Mouse (Mus musculus) hindbrain, embryonic 13.5 days (tissue): ENCODE measurements around the gene Ergic1. TPM values are rescaled to one million over a fixed set of nuclear protein-coding genes. Genes with fewer than 3 reads are reported as not detected.

ENCODE experiments used
- ATAC-seq: fragments of 200-750 bp; cut with Nextera tagmentation; 2 replicates; pipeline ENCODE4 v1.8.0; 2017; ENCODE audit warnings: moderate TSS enrichment; ENCODE audit not compliant: low FRiP score
- H3K27ac ChIP-seq: fragments of 300-500 bp; sonication (generic); 2 replicates; pipeline ENCODE4 v1.5.1; 2015; ENCODE audit warnings: inconsistent platforms, mild to moderate bottlenecking, moderate library complexity
- H3K27me3 ChIP-seq: fragments of 300-500 bp; sonication (generic); 2 replicates; pipeline ENCODE4 v1.6.1; 2015; ENCODE audit warnings: mild to moderate bottlenecking, inconsistent platforms
- H3K36me3 ChIP-seq: fragments of 300-500 bp; sonication (generic); 2 replicates; pipeline ENCODE4 v1.6.1; 2015; ENCODE audit warnings: mild to moderate bottlenecking, inconsistent platforms
- H3K4me1 ChIP-seq: fragments of 300-500 bp; sonication (generic); replicated peaks from 2 replicates; pipeline ENCODE4 v1.6.1; 2015; ENCODE audit warnings: inconsistent platforms
- H3K4me2 ChIP-seq: fragments of 300-500 bp; sonication (generic); 2 replicates; pipeline ENCODE4 v1.6.1; 2015; ENCODE audit warnings: inconsistent platforms, mild to moderate bottlenecking, moderate library complexity
- H3K4me3 ChIP-seq: fragments of 300-500 bp; sonication (generic); 2 replicates; pipeline ENCODE4 v1.5.1; 2015; ENCODE audit warnings: mild to moderate bottlenecking, inconsistent platforms
- H3K9ac ChIP-seq: fragments of 300-500 bp; sonication (generic); 2 replicates; pipeline ENCODE4 v1.6.1; 2015; ENCODE audit warnings: mild to moderate bottlenecking, inconsistent platforms
- H3K9me3 ChIP-seq: fragments of 300-500 bp; sonication (generic); 2 replicates; pipeline ENCODE4 v1.6.1; 2016; ENCODE audit warnings: inconsistent platforms
- WGBS: fragments of 180-500 bp; shearing (Covaris S2); methylation state at CpG from one replicate; pipeline ENCODE4 v1.1.7; 2015; 5-methylcytosine and 5-hydroxymethylcytosine counted together
- polyA plus RNA-seq: library from polyadenylated mRNA; unstranded; fragments of >200 nt; fragmentation: Nextera tagmentation; extraction: Ambion mirVana; gene quantifications from 2 replicates; pipeline ENCODE4 v1.2.1, GENCODE M21; 2015

Gene Ergic1
- polyA plus RNA-seq, 1 experiment from 2014 or later = 86.8 TPM

GRCm38 (mm10) chr17:26662204-26662603 is 100.9 kb downstream of the Ergic1 start:
- ATAC-seq = no peak
- 87% methylated on average over 5 of the region's 5 CpGs for WGBS
- H3K4me3 ChIP-seq = no peak overlapping the region

DNA sequence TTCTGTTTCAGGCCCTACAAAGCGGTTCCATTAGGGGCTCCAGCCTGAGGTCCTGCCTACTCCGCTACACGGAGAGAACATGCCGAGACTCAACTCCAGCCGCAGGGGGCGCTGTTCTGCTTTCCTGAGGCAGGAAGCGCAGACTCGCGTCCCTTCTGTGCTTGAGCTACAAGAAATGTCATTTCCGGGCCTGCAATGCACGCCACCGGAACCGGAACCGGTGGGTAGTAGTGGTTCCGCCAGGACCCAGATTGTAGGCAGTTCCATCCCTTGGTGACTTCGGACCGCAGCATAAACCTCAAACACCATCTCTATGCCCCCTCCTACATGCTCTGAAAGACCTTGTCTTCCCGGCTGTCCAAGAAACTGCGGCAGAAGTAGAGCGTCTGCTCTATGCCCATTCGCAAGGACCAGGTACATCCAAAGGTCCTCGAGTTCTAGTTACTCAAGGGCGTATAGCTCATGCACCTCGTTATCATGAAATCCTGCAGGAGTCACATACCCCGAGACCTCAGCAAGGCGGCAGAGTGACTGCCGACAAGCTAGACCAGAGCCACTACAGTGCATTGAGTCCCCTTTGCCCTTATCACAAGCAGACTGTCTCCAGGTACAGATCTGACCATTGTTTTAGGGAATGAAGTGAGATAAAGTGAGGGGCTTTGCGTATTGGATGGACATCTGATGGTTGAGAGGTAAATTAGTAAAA is 101.8 kb downstream of the Ergic1 start, which contains the start of gene Atp6v0e:
Gene Atp6v0e, plus strand, starts transcription at position 254 of the 706 bp plus-strand sequence.
- H3K4me1 ChIP-seq = peaks cover 27% of the 10 kb centered on the region
- H3K36me3 ChIP-seq = no peaks in the 10 kb centered on the region
- no peaks in the 10 kb centered on the region for H3K9me3 ChIP-seq
- H3K9ac ChIP-seq = peak within 1 kb of the TSS; percentile 83
- WGBS = 1% methylated on average over 28 of the region's 28 CpGs
- H3K27me3 ChIP-seq = 0 out of 2 replicates have a peak, but pooled peaks cover 12% of the 10 kb centered on the region
- peak within 1 kb of the TSS; percentile 69 for H3K4me3 ChIP-seq
- peak within 1 kb of the TSS; percentile 97 for H3K4me2 ChIP-seq
- ATAC-seq = peak; percentile 92
- peak within 1 kb of the TSS; percentile 82 for H3K27ac ChIP-seq

More at GRCm38 (mm10) chr17:26662204-26662603, 100.9 kb downstream of the Ergic1 start:
- Histone ChIP-seq H3K9me3 (no peaks in the 10 kb centered on the region), H3K4me2 (no peak overlapping the region), H3K36me3 (peaks cover 6% of the 10 kb centered on the region), H3K27ac (no peak overlapping the region), H3K27me3 (0 out of 2 replicates have a peak, but pooled peaks cover 12% of the 10 kb centered on the region), H3K4me1 (peaks cover 27% of the 10 kb centered on the region), H3K9ac (no peak overlapping the region)

GRCm38 (mm10) chr17:26665600-26665999 is 104.3 kb downstream of the Ergic1 start:
- 84% methylated on average over 4 of the region's 4 CpGs for WGBS
- Histone ChIP-seq H3K27me3 (0 out of 2 replicates have a peak, but pooled peaks cover 12% of the 10 kb centered on the region), H3K36me3 (no peaks in the 10 kb centered on the region), H3K4me2 (no peak overlapping the region), H3K4me3 (no peak overlapping the region), H3K9ac (no peak overlapping the region), H3K4me1 (peaks cover 14% of the 10 kb centered on the region), H3K9me3 (no peaks in the 10 kb centered on the region), H3K27ac (no peak overlapping the region)
- ATAC-seq = no peak

GRCm38 (mm10) chr17:26671268-26671667 is 110.0 kb downstream of the Ergic1 start:
- H3K4me3 ChIP-seq = no peak overlapping the region

DNA sequence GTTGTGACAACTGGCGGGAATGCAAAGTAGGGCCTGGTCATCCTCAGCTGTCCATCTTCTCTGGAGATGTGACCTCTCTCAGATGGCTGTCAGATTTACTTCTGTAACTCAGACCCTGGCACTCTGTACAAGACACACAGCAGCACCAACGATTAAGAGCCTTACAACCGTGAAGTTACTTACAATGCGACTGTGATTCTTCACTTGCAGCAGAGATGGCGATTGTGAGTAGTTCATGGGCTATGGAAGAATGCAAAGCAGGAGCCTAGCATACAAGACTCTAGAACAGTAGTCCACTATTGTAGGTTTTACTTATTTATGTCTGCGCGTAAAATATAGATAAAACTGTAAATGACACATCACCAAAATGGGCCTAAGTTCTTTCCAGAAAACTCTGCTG is 114.6 kb downstream of the Ergic1 start:
- peak overlapping the region; percentile 87; the same call in 1 of the 2 replicates for H3K9ac ChIP-seq
- peak overlapping the region; percentile 87 for H3K27ac ChIP-seq
- peak overlapping the region; percentile 78 for H3K4me2 ChIP-seq
- H3K27me3 ChIP-seq = peaks cover 11% of the 10 kb centered on the region; the same call in 1 of the 2 replicates
- 27% methylated on average over 7 of the region's 7 CpGs for WGBS
- peaks cover 30% of the 10 kb centered on the region for H3K4me1 ChIP-seq
- peak; percentile 62 for ATAC-seq
- H3K4me3 ChIP-seq = peak overlapping the region; percentile 79
- H3K36me3 ChIP-seq = peaks cover 10% of the 10 kb centered on the region
- H3K9me3 ChIP-seq = no peaks in the 10 kb centered on the region

More at GRCm38 (mm10) chr17:26671268-26671667, 110.0 kb downstream of the Ergic1 start:
- H3K9ac ChIP-seq = no peak overlapping the region
- H3K27ac ChIP-seq = no peak overlapping the region
- 53% methylated on average over 4 of the region's 4 CpGs for WGBS
- no peaks in the 10 kb centered on the region for H3K9me3 ChIP-seq
- no peaks in the 10 kb centered on the region for H3K36me3 ChIP-seq
- H3K4me1 ChIP-seq = peaks cover 4% of the 10 kb centered on the region; the same call in 1 of the 2 replicates
- H3K4me2 ChIP-seq = no peak overlapping the region
- H3K27me3 ChIP-seq = peaks cover 13% of the 10 kb centered on the region; the same call in 1 of the 2 replicates
- no peak for ATAC-seq

DNA sequence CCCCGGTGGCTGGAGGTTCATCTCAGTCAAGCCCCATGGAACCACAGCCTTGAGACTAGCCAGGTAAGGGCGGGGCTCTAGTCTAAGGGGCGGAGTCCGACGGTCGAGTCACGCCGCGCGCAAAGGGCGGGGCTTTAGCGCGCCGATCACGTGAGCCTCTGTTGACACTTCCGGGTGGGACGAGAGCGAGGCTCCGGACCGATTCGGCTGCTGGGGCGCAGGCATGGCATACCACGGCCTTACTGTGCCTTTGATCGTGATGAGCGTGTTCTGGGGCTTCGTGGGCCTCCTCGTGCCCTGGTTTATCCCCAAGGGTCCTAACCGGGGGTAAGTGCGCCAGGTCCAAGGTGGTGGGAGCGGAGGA is 114.9 kb downstream of the Ergic1 start:
- Histone ChIP-seq H3K27me3 (peaks cover 11% of the 10 kb centered on the region; the same call in 1 of the 2 replicates), H3K4me3 (peak overlapping the region; percentile 79), H3K36me3 (peaks cover 12% of the 10 kb centered on the region), H3K27ac (peak overlapping the region; percentile 87), H3K4me1 (peaks cover 30% of the 10 kb centered on the region), H3K9ac (peak overlapping the region; percentile 87), H3K4me2 (peak overlapping the region; percentile 78), H3K9me3 (no peaks in the 10 kb centered on the region)
- peak; percentile 93 for ATAC-seq
- WGBS = under 1% methylated on average over 30 of the region's 30 CpGs

- peaks cover 30% of the 10 kb centered on the region for H3K4me1 ChIP-seq
- peaks cover 12% of the 10 kb centered on the region for H3K36me3 ChIP-seq
- 5% methylated on average over 26 of the region's 26 CpGs for WGBS
- H3K27ac ChIP-seq = peak overlapping the region; percentile 87
- ATAC-seq = peak; percentile 93
- peak overlapping the region; percentile 78 for H3K4me2 ChIP-seq
- H3K4me3 ChIP-seq = peak overlapping the region; percentile 79
- peak overlapping the region; percentile 87 for H3K9ac ChIP-seq
- no peaks in the 10 kb centered on the region for H3K9me3 ChIP-seq
- peaks cover 11% of the 10 kb centered on the region; the same call in 1 of the 2 replicates for H3K27me3 ChIP-seq
These were observed 115.5 kb downstream of the Ergic1 start for GRCm38 (mm10) chr17:26676616-26677376.

- Histone ChIP-seq H3K9ac (peak overlapping the region; percentile 63), H3K4me3 (peak overlapping the region; percentile 79), H3K36me3 (peaks cover 13% of the 10 kb centered on the region), H3K4me1 (peaks cover 30% of the 10 kb centered on the region), H3K27me3 (peaks cover 7% of the 10 kb centered on the region; the same call in 1 of the 2 replicates), H3K9me3 (no peaks in the 10 kb centered on the region), H3K27ac (no peak overlapping the region), H3K4me2 (peak overlapping the region; percentile 78)
- 90% methylated on average over 7 of the region's 7 CpGs for WGBS
- no peak for ATAC-seq
These were observed 116.7 kb downstream of the Ergic1 start for GRCm38 (mm10) chr17:26677711-26678637.

- H3K36me3 ChIP-seq = peaks cover 36% of the 10 kb centered on the region
- no peak overlapping the region for H3K4me2 ChIP-seq
- no peaks in the 10 kb centered on the region for H3K27me3 ChIP-seq
- ATAC-seq = no peak
- no peak overlapping the region for H3K27ac ChIP-seq
- peaks cover 25% of the 10 kb centered on the region for H3K4me1 ChIP-seq
- no peak overlapping the region for H3K4me3 ChIP-seq
- WGBS = 95% methylated on average over 6 of the region's 6 CpGs
- no peak overlapping the region for H3K9ac ChIP-seq
- H3K9me3 ChIP-seq = no peaks in the 10 kb centered on the region
These were observed 120.0 kb downstream of the Ergic1 start for GRCm38 (mm10) chr17:26681276-26681675.

- H3K4me1 ChIP-seq = peaks cover 23% of the 10 kb centered on the region
- no peaks in the 10 kb centered on the region for H3K27me3 ChIP-seq
- no peak for ATAC-seq
- no peaks in the 10 kb centered on the region for H3K9me3 ChIP-seq
- peaks cover 24% of the 10 kb centered on the region for H3K36me3 ChIP-seq
- H3K9ac ChIP-seq = no peak overlapping the region
- 92% methylated on average over 16 of the region's 17 CpGs for WGBS
- no peak overlapping the region for H3K4me2 ChIP-seq
- H3K27ac ChIP-seq = no peak overlapping the region
- H3K4me3 ChIP-seq = no peak overlapping the region
These were observed 125.2 kb downstream of the Ergic1 start for GRCm38 (mm10) chr17:26686334-26687000.
